Mouse (Mus musculus): Measurements from ENCODE around the gene Cecr2. TPM values are rescaled to one million over a fixed set of nuclear protein-coding genes. Genes with fewer than 3 reads are reported as not detected.
A peak's percentile ranks its signal among the peaks of the same experiment; 100 is the strongest.

Gene Cecr2
- total and polyA plus RNA-seq, 2 experiments, result 5.1 to 9.3 TPM

GRCm38 (mm10) chr6:120665415-120665815, 754 bp upstream of the Cecr2 start:
- peak overlapping the region; percentile 66 for H3K4me3 ChIP-seq (ENCODE audit: insufficient read depth, low read depth, low read length)
- H3K27ac ChIP-seq (replicated peaks; ENCODE audit: insufficient read depth, low read depth, low read length), result peak overlapping the region; percentile 94
- no peaks in the 10 kb centered on the region for H3K36me3 ChIP-seq (ENCODE audit: control insufficient read depth, insufficient read depth, low read length)
- 0 out of 2 replicates have a peak, but pooled peaks have one; percentile 13 for TF ChIP-seq POLR2A (IDR thresholded peaks at IDR 0.05; ENCODE audit: extremely low read depth, insufficient read depth, low read length)
- TF ChIP-seq CTCF (IDR thresholded peaks at IDR 0.05; ENCODE audit: low read depth, low read length), result no peak
- peaks cover 9% of the 10 kb centered on the region; the same call in 1 of the 2 replicates for H3K79me2 ChIP-seq (ENCODE audit: control insufficient read depth, insufficient read depth, low read length)
- H3K27me3 ChIP-seq (ENCODE audit: control insufficient read depth, insufficient read depth, low read length), result no peaks in the 10 kb centered on the region
- peaks cover 3% of the 10 kb centered on the region; the same call in 1 of the 2 replicates for H3K4me1 ChIP-seq (ENCODE audit: control insufficient read depth, insufficient read depth, low read length)
- under 1% methylated on average over 21 of the region's 21 CpGs for WGBS
- H3K9ac ChIP-seq (ENCODE audit: low read depth, low read length), result peak overlapping the region; percentile 87
- peak; percentile 76 for DNase-seq (ENCODE audit: extremely low read depth, low read depth, low spot score)

- peak overlapping the region; percentile 72 for H3K27ac ChIP-seq (replicated peaks; ENCODE audit: insufficient read depth, low read depth, low read length)
- H3K4me1 ChIP-seq (ENCODE audit: control insufficient read depth, insufficient read depth, low read length), result peaks cover 3% of the 10 kb centered on the region; the same call in 1 of the 2 replicates
- no peaks in the 10 kb centered on the region for H3K27me3 ChIP-seq (ENCODE audit: control insufficient read depth, insufficient read depth, low read length)
- TF ChIP-seq CTCF (IDR thresholded peaks at IDR 0.05; ENCODE audit: low read depth, low read length) (no peak), POLR2A (IDR thresholded peaks at IDR 0.05; ENCODE audit: extremely low read depth, insufficient read depth, low read length) (no peak)
- no peaks in the 10 kb centered on the region for H3K36me3 ChIP-seq (ENCODE audit: control insufficient read depth, insufficient read depth, low read length)
- no peak for DNase-seq (ENCODE audit: extremely low read depth, low read depth, low spot score)
- 1% methylated on average over 87 of the region's 87 CpGs for WGBS
- H3K79me2 ChIP-seq (ENCODE audit: control insufficient read depth, insufficient read depth, low read length), result peaks cover 9% of the 10 kb centered on the region; the same call in 1 of the 2 replicates
- peak overlapping the region; percentile 66 for H3K4me3 ChIP-seq (ENCODE audit: insufficient read depth, low read depth, low read length)
- peak overlapping the region; percentile 82 for H3K9ac ChIP-seq (ENCODE audit: low read depth, low read length)
Measured at GRCm38 (mm10) chr6:120666761-120667421, 722 bp downstream of the Cecr2 start.

GRCm38 (mm10) chr6:120667422-120667781, 1.2 kb downstream of the Cecr2 start:
- Histone ChIP-seq H3K4me1 (ENCODE audit: control insufficient read depth, insufficient read depth, low read length) (peaks cover 3% of the 10 kb centered on the region; the same call in 1 of the 2 replicates), H3K79me2 (ENCODE audit: control insufficient read depth, insufficient read depth, low read length) (peaks cover 12% of the 10 kb centered on the region; the same call in 1 of the 2 replicates), H3K9ac (ENCODE audit: low read depth, low read length) (peak overlapping the region; percentile 82), H3K27me3 (ENCODE audit: control insufficient read depth, insufficient read depth, low read length) (no peaks in the 10 kb centered on the region), H3K4me3 (ENCODE audit: insufficient read depth, low read depth, low read length) (peak overlapping the region; percentile 66), H3K36me3 (ENCODE audit: control insufficient read depth, insufficient read depth, low read length) (no peaks in the 10 kb centered on the region), H3K27ac (replicated peaks; ENCODE audit: insufficient read depth, low read depth, low read length) (peak overlapping the region; percentile 72)
- 1% methylated on average over 7 of the region's 7 CpGs for WGBS
- peak; percentile 68 for DNase-seq (ENCODE audit: extremely low read depth, low read depth, low spot score)
- TF ChIP-seq CTCF (IDR thresholded peaks at IDR 0.05; ENCODE audit: low read depth, low read length), result no peak
- no peak for TF ChIP-seq POLR2A (IDR thresholded peaks at IDR 0.05; ENCODE audit: extremely low read depth, insufficient read depth, low read length)

GRCm38 (mm10) chr6:120667911-120668310, 1.7 kb downstream of the Cecr2 start:
- Histone ChIP-seq H3K27me3 (ENCODE audit: control insufficient read depth, insufficient read depth, low read length) (no peaks in the 10 kb centered on the region), H3K27ac (replicated peaks; ENCODE audit: insufficient read depth, low read depth, low read length) (peak overlapping the region; percentile 62), H3K4me1 (ENCODE audit: control insufficient read depth, insufficient read depth, low read length) (peaks cover 3% of the 10 kb centered on the region; the same call in 1 of the 2 replicates), H3K79me2 (ENCODE audit: control insufficient read depth, insufficient read depth, low read length) (peaks cover 12% of the 10 kb centered on the region; the same call in 1 of the 2 replicates), H3K9ac (ENCODE audit: low read depth, low read length) (peak overlapping the region; percentile 55; the same call in 1 of the 2 replicates), H3K4me3 (ENCODE audit: insufficient read depth, low read depth, low read length) (peak overlapping the region; percentile 66), H3K36me3 (ENCODE audit: control insufficient read depth, insufficient read depth, low read length) (no peaks in the 10 kb centered on the region)
- no peak for TF ChIP-seq CTCF (IDR thresholded peaks at IDR 0.05; ENCODE audit: low read depth, low read length)
- no peak for TF ChIP-seq POLR2A (IDR thresholded peaks at IDR 0.05; ENCODE audit: extremely low read depth, insufficient read depth, low read length)
- WGBS, result 6% methylated on average over 7 of the region's 7 CpGs
- DNase-seq (ENCODE audit: extremely low read depth, low read depth, low spot score), result peak; percentile 78

- no peaks in the 10 kb centered on the region for H3K27me3 ChIP-seq (ENCODE audit: control insufficient read depth, insufficient read depth, low read length)
- no peak overlapping the region for H3K4me3 ChIP-seq (ENCODE audit: insufficient read depth, low read depth, low read length)
- no peak overlapping the region for H3K9ac ChIP-seq (ENCODE audit: low read depth, low read length)
- TF ChIP-seq POLR2A (IDR thresholded peaks at IDR 0.05; ENCODE audit: extremely low read depth, insufficient read depth, low read length) (no peak), CTCF (IDR thresholded peaks at IDR 0.05; ENCODE audit: low read depth, low read length) (peak; percentile 52; the same call in 1 of the 2 replicates)
- H3K36me3 ChIP-seq (ENCODE audit: control insufficient read depth, insufficient read depth, low read length), result no peaks in the 10 kb centered on the region
- no peak overlapping the region for H3K27ac ChIP-seq (replicated peaks; ENCODE audit: insufficient read depth, low read depth, low read length)
- DNase-seq (ENCODE audit: extremely low read depth, low read depth, low spot score), result no peak
- 49% methylated on average over 5 of the region's 5 CpGs for WGBS
- peaks cover 2% of the 10 kb centered on the region for H3K4me1 ChIP-seq (ENCODE audit: control insufficient read depth, insufficient read depth, low read length)
- peaks cover 14% of the 10 kb centered on the region; the same call in 1 of the 2 replicates for H3K79me2 ChIP-seq (ENCODE audit: control insufficient read depth, insufficient read depth, low read length)
Measured at GRCm38 (mm10) chr6:120674121-120674520, 8.0 kb downstream of the Cecr2 start.

- H3K36me3 ChIP-seq (ENCODE audit: control insufficient read depth, insufficient read depth, low read length), result no peaks in the 10 kb centered on the region
- H3K9ac ChIP-seq (ENCODE audit: low read depth, low read length), result no peak overlapping the region
- no peak for DNase-seq (ENCODE audit: extremely low read depth, low read depth, low spot score)
- TF ChIP-seq POLR2A (IDR thresholded peaks at IDR 0.05; ENCODE audit: extremely low read depth, insufficient read depth, low read length), result no peak
- peak; percentile 22; the same call in 1 of the 2 replicates for TF ChIP-seq CTCF (IDR thresholded peaks at IDR 0.05; ENCODE audit: low read depth, low read length)
- H3K4me1 ChIP-seq (ENCODE audit: control insufficient read depth, insufficient read depth, low read length), result peaks cover 4% of the 10 kb centered on the region
- peaks cover 12% of the 10 kb centered on the region; the same call in 1 of the 2 replicates for H3K79me2 ChIP-seq (ENCODE audit: control insufficient read depth, insufficient read depth, low read length)
- no peaks in the 10 kb centered on the region for H3K27me3 ChIP-seq (ENCODE audit: control insufficient read depth, insufficient read depth, low read length)
- H3K4me3 ChIP-seq (ENCODE audit: insufficient read depth, low read depth, low read length), result no peak overlapping the region
- 75% methylated on average over 4 of the region's 4 CpGs for WGBS
- no peak overlapping the region for H3K27ac ChIP-seq (replicated peaks; ENCODE audit: insufficient read depth, low read depth, low read length)
Measured at GRCm38 (mm10) chr6:120674881-120675280, 8.7 kb downstream of the Cecr2 start.
